Mouse (Mus musculus) kidney, postnatal 4 days (tissue): ENCODE measurements at regions not wholly inside any gene's neighbourhood (a gene's known extent, or its start where the extent isn't known, plus 50 kb on each side); places are given as distances from the start of the nearest gene placed in this dataset.

ENCODE experiments used
- DNase-seq, 2 experiments: peaks; one replicate each; pipeline ENCODE4 v3.0.0; 2021; ENCODE audit warnings: mixed read lengths in 2 of 2

DNA sequence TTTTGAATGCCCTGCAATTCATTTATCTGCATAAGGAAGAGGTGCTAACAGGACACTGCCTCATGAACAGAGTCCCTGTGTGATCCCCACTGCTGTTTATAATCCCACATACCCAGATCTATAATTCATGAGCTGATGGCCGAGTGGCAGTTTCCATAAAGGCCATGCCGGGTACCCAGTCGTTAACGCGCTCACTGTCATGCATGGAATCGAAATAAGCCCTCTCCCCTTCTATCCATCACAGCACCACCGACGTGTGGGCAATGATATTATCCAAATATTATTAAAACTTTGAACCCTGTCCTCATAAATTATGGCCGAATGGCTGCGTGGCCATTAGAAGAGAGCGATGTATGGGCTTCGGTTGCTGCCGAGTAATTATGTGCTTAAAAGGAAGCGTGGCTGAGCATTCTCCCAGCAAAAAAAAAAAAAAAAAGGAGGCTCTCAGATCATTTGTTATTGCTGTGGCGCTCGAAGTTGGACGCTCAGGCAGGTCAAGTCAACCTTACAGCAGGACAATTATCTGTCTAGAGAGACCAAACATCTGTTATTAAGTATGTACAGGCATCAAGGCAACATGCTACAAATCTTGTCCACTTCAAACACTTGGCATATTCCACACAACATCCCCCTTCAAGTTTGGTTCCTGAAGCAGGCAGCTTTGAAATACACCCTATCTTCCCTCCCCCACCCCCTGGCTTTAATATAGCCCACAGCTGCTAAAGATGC lies 109.1 kb upstream of the Sall1 start:
- peak in 1 of 2 experiments; percentile 16 for DNase-seq

- no peak for DNase-seq
These were observed 108.4 kb upstream of the Sall1 start for GRCm38 (mm10) chr8:89152331-89152730.

- DNase-seq = no peak
These were observed 107.0 kb upstream of the Sall1 start for GRCm38 (mm10) chr8:89150952-89151351.

- DNase-seq = peak; percentile 22 to 38
These were observed 97.7 kb upstream of the Sall1 start for GRCm38 (mm10) chr8:89141529-89142235.

DNA sequence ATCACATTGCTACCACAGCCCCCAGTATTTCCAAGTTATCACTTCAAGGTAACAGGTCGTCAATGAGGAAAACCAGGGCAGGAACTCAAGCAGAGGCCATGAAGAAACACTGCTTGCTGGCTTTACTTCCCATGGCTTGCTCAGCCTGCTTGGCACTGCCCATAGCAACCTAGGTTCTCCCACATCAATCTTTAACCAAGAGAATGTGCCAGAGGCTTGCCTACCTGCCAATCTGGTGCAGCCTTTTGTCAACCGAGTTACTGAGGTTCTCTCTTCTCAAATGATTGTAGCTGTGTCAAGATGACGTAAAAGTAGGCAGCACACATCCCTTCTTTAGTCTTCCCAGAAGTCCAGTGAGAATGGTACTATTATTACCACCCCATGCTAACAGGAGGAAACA lies 95.9 kb upstream of the Sall1 start:
- no peak for DNase-seq

- no peak for DNase-seq
These were observed 94.6 kb upstream of the Sall1 start for GRCm38 (mm10) chr8:89138416-89139125.

GRCm38 (mm10) chr8:89134581-89135484 lies 90.9 kb upstream of the Sall1 start:
- DNase-seq = no peak

DNA sequence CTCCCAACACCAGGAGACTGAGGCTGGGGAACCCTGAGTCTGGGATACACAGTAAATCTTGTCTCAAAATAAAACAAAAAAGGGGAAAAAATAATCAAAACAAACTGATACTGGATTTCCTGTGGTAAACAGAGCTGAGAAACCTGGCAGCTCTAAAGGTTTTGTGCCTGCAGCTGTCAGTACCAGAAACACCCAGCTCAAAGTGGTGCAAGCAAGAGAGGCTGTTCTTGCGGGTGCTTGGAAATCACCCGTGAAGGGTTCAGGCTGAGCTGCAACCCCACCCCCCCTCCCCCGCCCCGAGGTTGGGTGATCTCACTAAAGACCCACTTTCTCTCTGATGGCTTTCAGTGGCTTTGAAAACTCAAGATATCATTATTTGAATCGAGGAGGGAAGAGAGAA lies 90.1 kb upstream of the Sall1 start:
- no peak for DNase-seq

DNA sequence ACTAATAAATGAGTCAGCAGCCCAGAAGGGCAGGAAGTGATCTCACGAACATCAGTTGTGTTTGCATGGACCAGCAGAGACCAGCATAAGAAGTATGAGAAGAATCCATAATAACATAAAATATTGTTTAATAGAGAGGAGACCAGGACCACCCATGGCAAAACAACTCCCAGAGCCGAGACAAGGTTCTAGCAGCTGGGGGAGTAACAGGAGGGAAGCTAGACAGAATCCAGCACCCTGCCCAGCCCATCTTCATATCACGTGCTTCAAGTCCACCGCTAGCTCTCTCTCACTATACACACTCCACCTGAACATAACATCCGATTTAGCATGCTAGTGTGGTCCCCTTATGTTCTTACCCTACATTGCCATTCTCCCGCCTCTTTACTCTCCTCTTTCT lies 77.1 kb upstream of the Sall1 start:
- DNase-seq = no peak

GRCm38 (mm10) chr8:89107895-89108660 lies 64.1 kb upstream of the Sall1 start:
- no peak for DNase-seq

DNA sequence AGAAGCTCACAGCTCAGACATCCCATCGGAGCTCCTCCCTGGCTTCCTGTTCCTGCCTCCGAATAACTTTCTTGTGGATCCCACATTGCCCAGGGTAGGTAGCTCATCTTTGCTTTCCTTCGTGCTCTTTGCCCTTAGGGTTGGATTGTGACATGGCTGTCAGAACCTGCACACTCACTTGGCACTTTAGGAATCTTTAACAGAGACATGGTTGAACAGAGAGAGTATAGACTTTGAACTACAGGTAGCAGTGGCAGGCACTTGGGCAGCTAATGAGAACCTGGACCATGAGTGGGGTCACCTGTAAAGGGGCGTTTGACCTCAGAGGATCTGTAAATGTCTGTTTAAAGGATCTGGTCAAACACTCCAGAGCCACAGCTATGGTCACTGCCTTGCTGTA lies 62.4 kb upstream of the Sall1 start:
- DNase-seq = no peak

DNA sequence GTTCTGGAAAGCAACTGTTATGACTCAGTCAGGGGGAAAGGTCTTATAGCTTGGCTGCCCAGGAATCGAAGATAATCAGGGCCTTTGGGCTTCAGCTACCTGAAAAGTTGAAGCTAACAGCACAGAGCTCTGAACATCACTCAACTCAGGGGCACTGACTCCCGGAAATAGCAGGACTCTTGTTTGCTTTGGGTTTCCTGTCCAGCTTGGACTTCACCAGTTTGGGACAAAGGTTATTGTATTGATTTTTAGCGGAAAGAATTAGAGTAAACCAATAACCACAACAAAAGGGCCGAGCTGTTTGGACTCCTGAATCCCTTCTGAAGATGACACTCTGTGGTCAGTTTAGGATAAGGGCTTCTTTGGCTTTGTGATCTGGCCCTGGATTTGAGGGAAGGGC lies 53.4 kb upstream of the Sall1 start:
- no peak for DNase-seq
